Mouse (Mus musculus) CH12.LX (cell line): Measurements from ENCODE around the gene Zfyve19. TPM values are rescaled to one million over a fixed set of nuclear protein-coding genes. Genes with fewer than 3 reads are reported as not detected.
A peak's percentile ranks its signal among the peaks of the same experiment; 100 is the strongest.

ENCODE experiments used
- DNase-seq: peaks from one replicate; pipeline ENCODE4 v3.0.0-alpha.2; 2013; ENCODE audit errors: extremely low read depth
- H3K27ac ChIP-seq: 2 replicates; pipeline ENCODE4 v1.5.1; 2012; ENCODE audit warnings: low read depth, mild to moderate bottlenecking, control low read depth, moderate library complexity; ENCODE audit not compliant: insufficient read depth
- H3K27me3 ChIP-seq: replicated peaks from 2 replicates; pipeline ENCODE3; 2012; ENCODE audit warnings: inconsistent platforms
- H3K36me3 ChIP-seq, 2 experiments: replicated peaks in 1 of 2; 2 replicates each; pipeline versions ENCODE3 to v1.6.1; 2012; ENCODE audit warnings: inconsistent platforms in 1 of 2, low read length in 1 of 2, mild to moderate bottlenecking in 1 of 2, mixed read lengths in 1 of 2, moderate library complexity in 1 of 2; ENCODE audit not compliant: control insufficient read depth in 1 of 2, insufficient read depth in 1 of 2
- H3K4me1 ChIP-seq, 2 experiments: 2 replicates each; pipeline ENCODE4 v1.6.1; 2012; ENCODE audit warnings: inconsistent platforms in 1 of 2, moderate library complexity in 1 of 2; ENCODE audit not compliant: insufficient read depth in 2 of 2, control insufficient read depth in 1 of 2
- H3K4me2 ChIP-seq: 2 replicates; pipeline ENCODE4 v1.6.1; 2012; ENCODE audit warnings: low read depth, mild to moderate bottlenecking, control low read depth; ENCODE audit not compliant: poor library complexity, insufficient read depth, severe bottlenecking
- H3K4me3 ChIP-seq, 3 experiments: fragments of 150-350 bp in 1 of 3; sonication (generic) in 1 of 3; replicated peaks in 1 of 3; 2 replicates each; pipeline versions ENCODE3 to v1.5.1; 2011 to 2012; ENCODE audit warnings: low read depth in 2 of 3, low read length in 2 of 3, mild to moderate bottlenecking in 2 of 3, moderate library complexity in 2 of 3, control low read depth in 1 of 3, improper control_type of control experiment in 1 of 3, inconsistent platforms in 1 of 3, mixed read lengths in 1 of 3; ENCODE audit not compliant: poor library complexity in 1 of 3
- H3K79me2 ChIP-seq: replicated peaks from 2 replicates; pipeline ENCODE4 v1.6.1; 2012; ENCODE audit warnings: mild to moderate bottlenecking, moderate library complexity; ENCODE audit not compliant: control insufficient read depth, poor library complexity, insufficient read depth, severe bottlenecking; ENCODE audit errors: extremely low read depth
- H3K9ac ChIP-seq: 2 replicates; pipeline ENCODE4 v1.6.1; 2012; ENCODE audit warnings: low read depth, mild to moderate bottlenecking, control low read depth, moderate library complexity; ENCODE audit not compliant: insufficient read depth
- H3K9me3 ChIP-seq: replicated peaks from 2 replicates; pipeline ENCODE3; 2012; ENCODE audit warnings: low read length, inconsistent platforms, mixed read lengths
- BHLHE40 ChIP-seq: IDR thresholded peaks from 2 replicates; pipeline ENCODE4 v1.6.1; 2011; ENCODE audit warnings: mild to moderate bottlenecking, low read depth, low read length, improper control_type of control experiment
- CHD2 ChIP-seq: IDR thresholded peaks from 2 replicates; pipeline ENCODE4 v1.6.1; 2011; ENCODE audit warnings: low read length, improper control_type of control experiment
- CTCF ChIP-seq, 2 experiments: IDR thresholded peaks in 1 of 2; conservative IDR thresholded peaks in 1 of 2; 2 replicates each; pipeline ENCODE4 v1.5.1; 2011 to 2012; ENCODE audit warnings: low read depth in 2 of 2, low read length in 2 of 2, improper control_type of control experiment in 1 of 2, inconsistent platforms in 1 of 2, mild to moderate bottlenecking in 1 of 2, moderate library complexity in 1 of 2
- E2F4 ChIP-seq: IDR thresholded peaks from 2 replicates; pipeline ENCODE4 v1.6.1; 2011; ENCODE audit warnings: low read depth, low read length, improper control_type of control experiment; ENCODE audit not compliant: insufficient replicate concordance
- ETS1 ChIP-seq: conservative IDR thresholded peaks from 2 replicates; pipeline ENCODE4 v1.6.1; 2012; ENCODE audit warnings: low read depth, mild to moderate bottlenecking, inconsistent platforms, low read length, improper control_type of control experiment, moderate library complexity
- HCFC1 ChIP-seq: IDR thresholded peaks from 2 replicates; pipeline ENCODE4 v1.6.1; 2012; ENCODE audit warnings: low read depth, mild to moderate bottlenecking, inconsistent platforms, low read length, improper control_type of control experiment
- JUN ChIP-seq: IDR thresholded peaks from 2 replicates; pipeline ENCODE4 v1.6.1; 2011; ENCODE audit warnings: low read depth, mild to moderate bottlenecking, low read length, improper control_type of control experiment, moderate library complexity; ENCODE audit not compliant: insufficient read depth
- KAT2A ChIP-seq: IDR thresholded peaks from 2 replicates; pipeline ENCODE4 v1.6.1; 2012; ENCODE audit warnings: low read length, improper control_type of control experiment, inconsistent platforms; ENCODE audit not compliant: insufficient replicate concordance
- MAX ChIP-seq: IDR thresholded peaks from 2 replicates; pipeline ENCODE4 v1.6.1; 2011; ENCODE audit warnings: low read length, improper control_type of control experiment
- MYC ChIP-seq: IDR thresholded peaks from 2 replicates; pipeline ENCODE4 v1.6.1; 2011; ENCODE audit warnings: low read depth, mild to moderate bottlenecking, improper control_type of control experiment, low read length
- NELFE ChIP-seq: IDR thresholded peaks from 2 replicates; pipeline ENCODE4 v1.6.1; 2011; ENCODE audit warnings: low read depth, low read length, improper control_type of control experiment
- NRF1 ChIP-seq: IDR thresholded peaks from 2 replicates; pipeline ENCODE4 v1.6.1; 2014; ENCODE audit warnings: low read depth, mild to moderate bottlenecking, inconsistent platforms, low read length, improper control_type of control experiment, moderate library complexity
- POLR2A ChIP-seq: IDR thresholded peaks from 2 replicates; pipeline ENCODE4 v1.6.1; 2011; ENCODE audit warnings: low read depth, mild to moderate bottlenecking, improper control_type of control experiment, low read length
- POLR2AphosphoS2 ChIP-seq: IDR thresholded peaks from 2 replicates; pipeline ENCODE4 v1.6.1; 2011; ENCODE audit warnings: low read depth, low read length, improper control_type of control experiment
- RCOR1 ChIP-seq: conservative IDR thresholded peaks from 2 replicates; pipeline ENCODE4 v1.6.1; 2012; ENCODE audit warnings: low read depth, mild to moderate bottlenecking, inconsistent platforms, low read length, improper control_type of control experiment
- SIN3A ChIP-seq: IDR thresholded peaks from 2 replicates; pipeline ENCODE4 v1.6.1; 2012; ENCODE audit warnings: low read length, improper control_type of control experiment, inconsistent platforms
- TBP ChIP-seq: conservative IDR thresholded peaks from 2 replicates; pipeline ENCODE4 v1.6.1; 2011; ENCODE audit warnings: low read depth, low read length, improper control_type of control experiment
- TCF12 ChIP-seq: IDR thresholded peaks from 2 replicates; pipeline ENCODE4 v1.6.1; 2014; ENCODE audit warnings: low read depth, mild to moderate bottlenecking, inconsistent platforms, low read length, improper control_type of control experiment
- USF2 ChIP-seq: conservative IDR thresholded peaks from 2 replicates; pipeline ENCODE4 v1.6.1; 2011; ENCODE audit warnings: low read depth, low read length, improper control_type of control experiment
- ZKSCAN1 ChIP-seq: IDR thresholded peaks from 2 replicates; pipeline ENCODE4 v1.6.1; 2012; ENCODE audit warnings: low read depth, inconsistent platforms, low read length, improper control_type of control experiment, borderline replicate concordance
- ZMIZ1 ChIP-seq: IDR thresholded peaks from 2 replicates; pipeline ENCODE4 v1.6.1; 2012; ENCODE audit warnings: low read depth, mild to moderate bottlenecking, inconsistent platforms, low read length, improper control_type of control experiment
- ZNF384 ChIP-seq: IDR thresholded peaks from 2 replicates; pipeline ENCODE4 v1.6.1; 2012; ENCODE audit warnings: low read depth, low read length, improper control_type of control experiment, inconsistent platforms
- dilution Hi-C: fragments of 300-500 bp; cut with MboI; formaldehyde crosslinking; loops from 2 replicates; pipeline ENCODE4 v1.14.3; 2020; ENCODE audit warnings: low sequenced_read_pairs; ENCODE audit not compliant: extremely low pct_unique_long_range_greater_than_20kb, extremely low pct_ligation_motif_present
- in situ Hi-C: fragments of 300-500 bp; cut with MboI; formaldehyde crosslinking; loops from 3 replicates; pipeline ENCODE4 v1.14.3; 2019; ENCODE audit warnings: low sequenced_read_pairs, low pct_ligation_motif_present, low pct_unique_long_range_greater_than_20kb, mixed read lengths
- polyA plus RNA-seq: library from polyadenylated mRNA; unstranded; fragments of >175 nt; gene quantifications from 2 replicates; pipeline ENCODE4 v1.2.1, GENCODE M21; 2012; ENCODE audit warnings: low read depth; ENCODE audit not compliant: insufficient read length
- total RNA-seq, 2 experiments: library from RNA; depleted of rRNA; stranded (reverse); fragments of 300-350 nt in 1 of 2; fragments of >200 nt in 1 of 2; gene quantifications; 2 replicates each; pipeline ENCODE4 v1.2.3; 2012 to 2014

The Zfyve19 gene
- total and polyA plus RNA-seq, 3 experiments = 28.0 to 45.2 (median 38.2) TPM

- no peak overlapping the region for H3K9ac ChIP-seq
- H3K4me2 ChIP-seq = no peak overlapping the region
- no peak for TF ChIP-seq USF2
- TF ChIP-seq JUN = no peak
- no peak for TF ChIP-seq E2F4
- no peak for TF ChIP-seq RCOR1
- TF ChIP-seq TCF12 = no peak
- TF ChIP-seq ZKSCAN1 = no peak
- TF ChIP-seq SIN3A = no peak
- TF ChIP-seq KAT2A = no peak
- TF ChIP-seq ZNF384 = no peak
- no peak for TF ChIP-seq BHLHE40
- TF ChIP-seq CHD2 = no peak
- no peak for TF ChIP-seq POLR2A
- peaks cover 3 to 17% of the 10 kb centered on the region in 2 experiments; a peak in 3 of 4 replicates for H3K4me1 ChIP-seq
- no peaks in the 10 kb centered on the region for H3K79me2 ChIP-seq
- H3K27me3 ChIP-seq = peaks cover 16% of the 10 kb centered on the region
- no peak overlapping the region for H3K4me3 ChIP-seq
- DNase-seq = no peak
- dilution Hi-C loops = no loop called here
- H3K27ac ChIP-seq = no peak overlapping the region
- H3K36me3 ChIP-seq = no peaks in the 10 kb centered on the region
- no peaks in the 10 kb centered on the region for H3K9me3 ChIP-seq
- in situ Hi-C loops = loop anchor here (5.0 kb wide), 1 partner anchor 38 kb away; the partner anchor contains the start of gene Vps18
Measured at GRCm38 (mm10) chr2:119249592-119250061, 41.2 kb downstream of the Zfyve19 start.

DNA sequence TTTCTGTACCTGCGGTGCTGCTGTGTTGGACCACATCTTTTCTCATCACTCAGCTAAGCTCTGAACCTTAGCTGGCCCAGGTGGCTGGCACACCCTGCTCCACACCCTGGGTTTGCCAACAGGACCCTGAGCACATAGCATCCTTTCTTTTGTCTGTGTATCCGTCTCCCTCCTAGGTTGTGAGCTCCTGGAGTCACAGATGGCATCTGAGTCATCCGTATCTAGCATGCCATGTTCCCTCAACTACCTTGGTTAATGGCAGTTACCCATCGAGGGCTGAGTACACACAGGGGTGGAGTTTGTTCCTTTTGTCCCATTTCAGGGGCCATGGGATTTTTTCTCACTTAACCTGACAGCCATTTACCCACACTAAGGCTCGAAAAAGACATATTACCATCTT lies 42.0 kb downstream of the Zfyve19 start:
- in situ Hi-C loops (loop anchor here (5.0 kb wide), 1 partner anchor 37 kb away; the partner anchor contains the start of gene Vps18), dilution Hi-C loops (no loop called here)
- no peak for DNase-seq
- no peak overlapping the region for H3K9ac ChIP-seq
- no peaks in the 10 kb centered on the region for H3K9me3 ChIP-seq
- H3K4me3 ChIP-seq = no peak overlapping the region
- H3K4me1 ChIP-seq = peaks cover 3 to 16% of the 10 kb centered on the region in 2 experiments; a peak in 3 of 4 replicates
- H3K36me3 ChIP-seq = no peaks in the 10 kb centered on the region
- H3K4me2 ChIP-seq = 0 out of 2 replicates have a peak overlapping the region, but pooled peaks have one; percentile 30
- H3K27me3 ChIP-seq = peaks cover 24% of the 10 kb centered on the region
- H3K27ac ChIP-seq = no peak overlapping the region
- H3K79me2 ChIP-seq = no peaks in the 10 kb centered on the region
- TF ChIP-seq USF2 (no peak), TCF12 (no peak), NRF1 (no peak), MYC (no peak), ETS1 (no peak), POLR2AphosphoS2 (no peak), NELFE (no peak), HCFC1 (no peak), TBP (no peak), POLR2A (no peak), ZNF384 (no peak), JUN (no peak), ZMIZ1 (no peak), MAX (no peak), SIN3A (no peak), CTCF (conservative IDR thresholded peaks at IDR 0.05 in 1 of 2, IDR thresholded peaks at IDR 0.05 in 1 of 2; ENCODE audit: low read depth in 2 of 2, low read length in 2 of 2) (no peak)
